Mouse (Mus musculus): ENCODE measurements around the gene Ifitm5.

- TF ChIP-seq POLR2A (IDR thresholded peaks at IDR 0.05; ENCODE audit: extremely low read depth, insufficient read depth, low read length) (no peak), CTCF (IDR thresholded peaks at IDR 0.05; ENCODE audit: low read depth, low read length) (no peak)
These were observed 44.4 kb downstream of the Ifitm5 start for GRCm38 (mm10) chr7:140905642-140906081.
